12 mouse cellular contexts compared by ENCODE assay signal in genomic region chr2:156406987-156407386, GRCm38 (mm10). TPM values are rescaled to one million over a fixed set of nuclear protein-coding genes. Genes with fewer than 3 reads are reported as not detected.
DNase-seq lines count a peak whose midpoint lies in the region; ATAC-seq and TF ChIP-seq lines count a peak whose summit lies in the region.
"Had no signal": no experiment of that assay in that cellular context is flagged by ENCODE, and none has a peak within 500 bp of the region (broad histone marks: within the 10 kb centered on the region; RNA-seq: fewer than 3 reads in every experiment).

No protein-coding gene starts in this region.

- H3K4me1 ChIP-seq in forebrain, embryonic 13.5 days: peaks cover 6% of the 10 kb centered on the region; the same call in 1 of the 2 replicates
- no peaks in the 10 kb centered on the region for H3K4me1 ChIP-seq in forebrain, embryonic 14.5 days (ENCODE audit: control insufficient read depth, insufficient read depth, low read length)
- no peaks in the 10 kb centered on the region for H3K4me1 ChIP-seq in neural tube, embryonic 11.5 days (ENCODE audit: control insufficient read depth, insufficient read depth, low read length)
- peaks cover 13% of the 10 kb centered on the region for H3K4me1 ChIP-seq in intestine, embryonic 15.5 days (replicated peaks)
- 0 out of 2 replicates have a peak, but pooled peaks cover 2% of the 10 kb centered on the region for H3K4me1 ChIP-seq in stomach, postnatal 0 days (replicated peaks; ENCODE audit: control insufficient read depth, insufficient read depth)
- H3K4me1 ChIP-seq: heart, embryonic 15.5 days had no signal

- WGBS in forebrain, embryonic 13.5 days: 8% methylated on average over 3 of the region's 3 CpGs
- WGBS in forebrain, embryonic 14.5 days: 14% methylated on average over 3 of the region's 3 CpGs
- 8% methylated on average over 3 of the region's 3 CpGs for WGBS in neural tube, embryonic 11.5 days
- WGBS in intestine, embryonic 15.5 days: 7% methylated on average over 3 of the region's 3 CpGs
- 26% methylated on average over 3 of the region's 3 CpGs for WGBS in stomach, postnatal 0 days

- H3K27me3 ChIP-seq in forebrain, embryonic 13.5 days: no peaks in the 10 kb centered on the region
- H3K27me3 ChIP-seq in forebrain, embryonic 14.5 days (replicated peaks; ENCODE audit: control insufficient read depth, insufficient read depth, low read length): no peaks in the 10 kb centered on the region
- no peaks in the 10 kb centered on the region for H3K27me3 ChIP-seq in neural tube, embryonic 11.5 days (ENCODE audit: control insufficient read depth, insufficient read depth, low read length)
- no peaks in the 10 kb centered on the region for H3K27me3 ChIP-seq in intestine, embryonic 15.5 days (replicated peaks)
- no peaks in the 10 kb centered on the region for H3K27me3 ChIP-seq in stomach, postnatal 0 days (ENCODE audit: control insufficient read depth, insufficient read depth, low read length)
- H3K27me3 ChIP-seq: heart, embryonic 15.5 days; Patski had no signal

- no peak for TF ChIP-seq EP300 in stomach, postnatal 0 days (optimal IDR thresholded peaks at IDR 0.05)

- peak overlapping the region; percentile 30; the same call in 1 of the 2 replicates for H3K9ac ChIP-seq in forebrain, embryonic 13.5 days
- no peak overlapping the region for H3K9ac ChIP-seq in forebrain, embryonic 14.5 days (ENCODE audit: low read length)
- H3K9ac ChIP-seq in neural tube, embryonic 11.5 days (ENCODE audit: low read length): peak overlapping the region; percentile 22; the same call in 1 of the 2 replicates
- no peak overlapping the region for H3K9ac ChIP-seq in intestine, embryonic 15.5 days
- H3K9ac ChIP-seq in stomach, postnatal 0 days (ENCODE audit: low read length): no peak overlapping the region
- H3K9ac ChIP-seq: heart, embryonic 15.5 days had no signal

- no peaks in the 10 kb centered on the region for H3K9me3 ChIP-seq in forebrain, embryonic 13.5 days (replicated peaks)
- no peaks in the 10 kb centered on the region for H3K9me3 ChIP-seq in forebrain, embryonic 14.5 days (replicated peaks; ENCODE audit: control insufficient read depth, low read length)
- H3K9me3 ChIP-seq in neural tube, embryonic 11.5 days (ENCODE audit: control insufficient read depth, low read length): no peaks in the 10 kb centered on the region
- H3K9me3 ChIP-seq in intestine, embryonic 15.5 days: no peaks in the 10 kb centered on the region
- no peaks in the 10 kb centered on the region for H3K9me3 ChIP-seq in stomach, postnatal 0 days (ENCODE audit: control insufficient read depth, low read length)
- H3K9me3 ChIP-seq: heart, embryonic 15.5 days had no signal

- no peak overlapping the region; the same call in 1 of the 2 replicates for H3K27ac ChIP-seq in forebrain, embryonic 13.5 days
- H3K27ac ChIP-seq in forebrain, embryonic 14.5 days (ENCODE audit: low read depth, low read length): no peak overlapping the region
- no peak overlapping the region for H3K27ac ChIP-seq in neural tube, embryonic 11.5 days (ENCODE audit: low read depth, low read length)
- no peak overlapping the region for H3K27ac ChIP-seq in intestine, embryonic 15.5 days
- H3K27ac ChIP-seq in stomach, postnatal 0 days (replicated peaks): no peak overlapping the region
- H3K27ac ChIP-seq: heart, embryonic 15.5 days had no signal

- DNase-seq in forebrain, embryonic 14.5 days (ENCODE audit: low spot score): no peak
- no peak for DNase-seq in neural tube, embryonic 11.5 days (ENCODE audit: low spot score)
- DNase-seq in neural tube, embryonic 10.5 days (ENCODE audit: extremely low spot score, low spot score): no peak
- no peak for DNase-seq in stomach, postnatal 0 days (ENCODE audit: low spot score)
- DNase-seq: B cell, adult 2 months; kidney, adult 9 months had no signal

- TF ChIP-seq CTCF in stomach, postnatal 0 days (IDR thresholded peaks at IDR 0.05; ENCODE audit: low read depth): no peak

- no peak overlapping the region for H3K4me2 ChIP-seq in forebrain, embryonic 13.5 days
- no peak overlapping the region for H3K4me2 ChIP-seq in forebrain, embryonic 14.5 days (ENCODE audit: low read length)
- H3K4me2 ChIP-seq in neural tube, embryonic 11.5 days (ENCODE audit: low read depth): no peak overlapping the region
- no peak overlapping the region for H3K4me2 ChIP-seq in intestine, embryonic 15.5 days (replicated peaks)
- H3K4me2 ChIP-seq in stomach, postnatal 0 days (replicated peaks; ENCODE audit: low read depth): no peak overlapping the region
- H3K4me2 ChIP-seq: heart, embryonic 15.5 days had no signal

- H3K36me3 ChIP-seq in forebrain, embryonic 13.5 days (ENCODE audit: poor library complexity, severe bottlenecking): no peaks in the 10 kb centered on the region
- no peaks in the 10 kb centered on the region for H3K36me3 ChIP-seq in forebrain, embryonic 14.5 days (ENCODE audit: control insufficient read depth, insufficient read depth, low read length)
- no peaks in the 10 kb centered on the region for H3K36me3 ChIP-seq in neural tube, embryonic 11.5 days (ENCODE audit: control insufficient read depth, insufficient read depth, low read length)
- H3K36me3 ChIP-seq in intestine, embryonic 15.5 days: no peaks in the 10 kb centered on the region
- no peaks in the 10 kb centered on the region for H3K36me3 ChIP-seq in stomach, postnatal 0 days (ENCODE audit: control insufficient read depth, insufficient read depth, low read length)
- H3K36me3 ChIP-seq: heart, embryonic 15.5 days had no signal

- ATAC-seq in forebrain, embryonic 13.5 days: no peak
- no peak for ATAC-seq in forebrain, embryonic 14.5 days
- ATAC-seq in neural tube, embryonic 11.5 days (ENCODE audit: insufficient read depth, low FRiP score, low TSS enrichment): no peak
- peak; percentile 54 for ATAC-seq in intestine, embryonic 15.5 days
- peak; percentile 53; the same call in 1 of the 2 replicates for ATAC-seq in stomach, postnatal 0 days (ENCODE audit: low FRiP score, low TSS enrichment)
- ATAC-seq in megakaryocyte-erythroid progenitor cell, adult 5-6 weeks (replicated peaks; ENCODE audit: low FRiP score, low TSS enrichment, poor library complexity, severe bottlenecking): no peak
- no peak for ATAC-seq in megakaryocyte, adult 5-6 weeks (ENCODE audit: poor library complexity, severe bottlenecking)
- ATAC-seq: Patski had no signal

- H3K4me3 ChIP-seq in forebrain, embryonic 13.5 days: no peak overlapping the region
- H3K4me3 ChIP-seq in forebrain, embryonic 14.5 days (ENCODE audit: low read depth, low read length): no peak overlapping the region
- no peak overlapping the region for H3K4me3 ChIP-seq in neural tube, embryonic 11.5 days (ENCODE audit: low read depth, low read length)
- H3K4me3 ChIP-seq in intestine, embryonic 15.5 days (replicated peaks): no peak overlapping the region
- no peak overlapping the region for H3K4me3 ChIP-seq in stomach, postnatal 0 days (ENCODE audit: low read depth, low read length)
- H3K4me3 ChIP-seq: heart, embryonic 15.5 days had no signal

RNA-seq across cellular contexts. Expression of gene Epb41l1, which starts 13.7 kb away (rescaled TPM):
- 5.3 and 7.1 TPM in 2 replicates for polyA plus RNA-seq in forebrain, embryonic 13.5 days (2015; fragmentation: Nextera tagmentation; extraction: Ambion mirVana)
- polyA plus RNA-seq in forebrain, embryonic 14.5 days (2014; fragmentation: Nextera tagmentation; extraction: Ambion mirVana): 9.6 and 11.2 TPM in 2 replicates
- 3.9 and 4.4 TPM in 2 replicates for polyA plus RNA-seq in neural tube, embryonic 11.5 days (2014; fragmentation: Nextera tagmentation; extraction: Ambion mirVana)
- 1.9 and 2.4 TPM in 2 replicates for polyA plus RNA-seq in intestine, embryonic 15.5 days (2015; fragmentation: Nextera tagmentation; extraction: Ambion mirVana)
- 1.7 and 1.8 TPM in 2 replicates for polyA plus RNA-seq in stomach, postnatal 0 days (2015; fragmentation: Nextera tagmentation; extraction: Ambion mirVana)
- not detected in 2 replicates for total RNA-seq in megakaryocyte-erythroid progenitor cell, adult 5-6 weeks (2014; fragmentation: Nextera tagmentation)
- total RNA-seq in megakaryocyte-erythroid progenitor cell, adult 5-6 weeks (2017): 0.15 TPM in 1 of 2 replicates, not detected in the other
- 0.71 and 0.98 TPM in 2 replicates for total RNA-seq in megakaryocyte, adult 5-6 weeks (2015)
- total RNA-seq in megakaryocyte, adult 5-6 weeks (2017): 0.48 and 0.69 TPM in 2 replicates

Comparison
In these comparisons a context has a peak if more than half of its experiments do, and no peak if none do; other contexts are left out.
1. H3K9ac ChIP-seq: peak in forebrain, embryonic 13.5 days (single experiment) and neural tube, embryonic 11.5 days (single experiment); none in forebrain, embryonic 14.5 days (single experiment), intestine, embryonic 15.5 days (single experiment) and stomach, postnatal 0 days (single experiment).
2. ATAC-seq: peak in intestine, embryonic 15.5 days (single experiment) and stomach, postnatal 0 days (single experiment); none in forebrain, embryonic 13.5 days (single experiment), forebrain, embryonic 14.5 days (single experiment), neural tube, embryonic 11.5 days (single experiment), megakaryocyte-erythroid progenitor cell, adult 5-6 weeks (single experiment) and megakaryocyte, adult 5-6 weeks (single experiment).